Mouse (Mus musculus): Measurements from ENCODE around the gene Prune2.

DNA sequence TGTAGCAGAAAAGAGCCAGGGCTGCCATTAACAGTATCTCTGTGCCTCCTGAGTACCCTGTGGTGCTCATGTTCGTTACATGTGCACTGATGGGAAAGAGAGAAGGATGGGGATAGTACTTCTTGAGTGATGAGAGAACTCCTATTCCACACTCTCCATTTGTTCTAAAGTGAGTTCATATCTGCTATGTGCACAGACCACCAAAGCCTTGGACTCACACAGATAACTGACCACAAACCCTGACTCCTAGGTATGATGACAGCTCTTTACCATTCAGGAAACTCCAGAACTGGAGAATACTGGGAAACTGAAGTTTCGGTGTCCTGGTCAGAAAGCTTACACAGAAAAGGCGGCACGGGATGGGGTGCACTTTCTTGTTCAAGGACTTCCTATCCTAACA lies 25.8 kb downstream of the Prune2 start:
- no peak for TF ChIP-seq CTCF (IDR thresholded peaks at IDR 0.05; ENCODE audit: borderline replicate concordance, insufficient read depth, low read depth, low read length)
- no peak for TF ChIP-seq POLR2A (IDR thresholded peaks at IDR 0.05; ENCODE audit: borderline replicate concordance, insufficient read depth, low read length)
